In genomic region chr19:53427346-53427745, GRCm38 (mm10) we compare ENCODE assay signal across 18 mouse cellular contexts. TPM values are rescaled to one million over a fixed set of nuclear protein-coding genes. Genes with fewer than 3 reads are reported as not detected.
A peak's percentile ranks its signal among the peaks of the same experiment; 100 is the strongest.
DNase-seq lines count a peak whose midpoint lies in the region; ATAC-seq and TF ChIP-seq lines count a peak whose summit lies in the region.
"Had no signal": no experiment of that assay in that cellular context is flagged by ENCODE, and none has a peak within 500 bp of the region (broad histone marks: within the 10 kb centered on the region; RNA-seq: fewer than 3 reads in every experiment).

No protein-coding gene starts in this region.

- no peak for TF ChIP-seq CTCF in hindbrain, postnatal 0 days (IDR thresholded peaks at IDR 0.05; ENCODE audit: low read depth)
- TF ChIP-seq CTCF in lung, adult 2 months (IDR thresholded peaks at IDR 0.05; ENCODE audit: insufficient read depth, low read length): no peak
- no peak for TF ChIP-seq CTCF in stomach, postnatal 0 days (IDR thresholded peaks at IDR 0.05; ENCODE audit: low read depth)

- peaks cover 18% of the 10 kb centered on the region for H3K27me3 ChIP-seq in forebrain, embryonic 10.5 days (ENCODE audit: poor library complexity, severe bottlenecking)
- H3K27me3 ChIP-seq in forebrain, embryonic 16.5 days (replicated peaks; ENCODE audit: control insufficient read depth, insufficient read depth, low read length): no peaks in the 10 kb centered on the region
- no peaks in the 10 kb centered on the region for H3K27me3 ChIP-seq in hindbrain, postnatal 0 days (ENCODE audit: insufficient read depth, low read length)
- H3K27me3 ChIP-seq in hindbrain, embryonic 12.5 days: peaks cover 7% of the 10 kb centered on the region
- no peaks in the 10 kb centered on the region for H3K27me3 ChIP-seq in stomach, postnatal 0 days (ENCODE audit: control insufficient read depth, insufficient read depth, low read length)

- no peaks in the 10 kb centered on the region for H3K36me3 ChIP-seq in forebrain, embryonic 10.5 days (replicated peaks)
- no peaks in the 10 kb centered on the region for H3K36me3 ChIP-seq in forebrain, embryonic 16.5 days (ENCODE audit: control insufficient read depth, insufficient read depth)
- no peaks in the 10 kb centered on the region for H3K36me3 ChIP-seq in hindbrain, postnatal 0 days (ENCODE audit: insufficient read depth, low read length)
- H3K36me3 ChIP-seq in hindbrain, embryonic 12.5 days: no peaks in the 10 kb centered on the region
- H3K36me3 ChIP-seq in stomach, postnatal 0 days (ENCODE audit: control insufficient read depth, insufficient read depth, low read length): no peaks in the 10 kb centered on the region
- H3K36me3 ChIP-seq: embryonic facial prominence, embryonic 15.5 days; midbrain, embryonic 13.5 days had no signal

- H3K9ac ChIP-seq in forebrain, embryonic 16.5 days (replicated peaks; ENCODE audit: low read depth, low read length): no peak overlapping the region
- no peak overlapping the region for H3K9ac ChIP-seq in hindbrain, postnatal 0 days (replicated peaks; ENCODE audit: low read length)
- no peak overlapping the region for H3K9ac ChIP-seq in hindbrain, embryonic 12.5 days
- H3K9ac ChIP-seq in stomach, postnatal 0 days (ENCODE audit: low read length): no peak overlapping the region; the same call in 1 of the 2 replicates
- H3K9ac ChIP-seq: embryonic facial prominence, embryonic 15.5 days; liver, embryonic 14.5 days; midbrain, embryonic 13.5 days had no signal

- no peak for ATAC-seq in forebrain, embryonic 16.5 days
- ATAC-seq in hindbrain, postnatal 0 days: no peak
- no peak for ATAC-seq in hindbrain, embryonic 12.5 days (ENCODE audit: low FRiP score)
- ATAC-seq in stomach, postnatal 0 days (ENCODE audit: low FRiP score, low TSS enrichment): peak; percentile 16
- ATAC-seq: midbrain, embryonic 13.5 days had no signal

- H3K27ac ChIP-seq in forebrain, embryonic 10.5 days: peak overlapping the region; percentile 20; the same call in 1 of the 2 replicates
- H3K27ac ChIP-seq in forebrain, embryonic 16.5 days (ENCODE audit: low read length): no peak overlapping the region
- H3K27ac ChIP-seq in hindbrain, postnatal 0 days: peak overlapping the region; percentile 60; the same call in 1 of the 2 replicates
- no peak overlapping the region for H3K27ac ChIP-seq in hindbrain, embryonic 12.5 days
- H3K27ac ChIP-seq in stomach, postnatal 0 days (replicated peaks): peak overlapping the region; percentile 71
- H3K27ac ChIP-seq: embryonic facial prominence, embryonic 15.5 days; kidney, postnatal 0 days; liver, embryonic 14.5 days; midbrain, embryonic 13.5 days had no signal

- TF ChIP-seq POLR2A in lung, adult 2 months (IDR thresholded peaks at IDR 0.05; ENCODE audit: borderline replicate concordance, extremely low read depth, low read depth, low read length): no peak

- H3K9me3 ChIP-seq in forebrain, embryonic 10.5 days: no peaks in the 10 kb centered on the region
- H3K9me3 ChIP-seq in forebrain, embryonic 16.5 days (ENCODE audit: control insufficient read depth, low read length): no peaks in the 10 kb centered on the region
- H3K9me3 ChIP-seq in hindbrain, postnatal 0 days (ENCODE audit: low read length): no peaks in the 10 kb centered on the region
- H3K9me3 ChIP-seq in hindbrain, embryonic 12.5 days (replicated peaks): no peaks in the 10 kb centered on the region
- H3K9me3 ChIP-seq in stomach, postnatal 0 days (ENCODE audit: control insufficient read depth, low read length): no peaks in the 10 kb centered on the region
- H3K9me3 ChIP-seq: embryonic facial prominence, embryonic 15.5 days; midbrain, embryonic 13.5 days had no signal

- H3K4me1 ChIP-seq in forebrain, embryonic 10.5 days: peaks cover 53% of the 10 kb centered on the region
- peaks cover 20% of the 10 kb centered on the region for H3K4me1 ChIP-seq in forebrain, embryonic 16.5 days (replicated peaks; ENCODE audit: control insufficient read depth, insufficient read depth, low read length)
- peaks cover 9% of the 10 kb centered on the region for H3K4me1 ChIP-seq in hindbrain, postnatal 0 days (ENCODE audit: insufficient read depth, low read length)
- peaks cover 20% of the 10 kb centered on the region for H3K4me1 ChIP-seq in hindbrain, embryonic 12.5 days
- peaks cover 8% of the 10 kb centered on the region for H3K4me1 ChIP-seq in lung, adult 2 months (ENCODE audit: control insufficient read depth, insufficient read depth, low read length)
- H3K4me1 ChIP-seq in stomach, postnatal 0 days (replicated peaks; ENCODE audit: control insufficient read depth, insufficient read depth): peaks cover 7% of the 10 kb centered on the region

- WGBS in forebrain, embryonic 10.5 days: 72% methylated on average over 7 of the region's 7 CpGs
- 39% methylated on average over 7 of the region's 7 CpGs for WGBS in forebrain, embryonic 16.5 days
- 31% methylated on average over 7 of the region's 7 CpGs for WGBS in hindbrain, postnatal 0 days
- 66% methylated on average over 7 of the region's 7 CpGs for WGBS in hindbrain, embryonic 12.5 days
- WGBS in lung, adult 2 months: 29% methylated on average over 7 of the region's 7 CpGs
- WGBS in stomach, postnatal 0 days: 36% methylated on average over 7 of the region's 7 CpGs

- no peak for TF ChIP-seq EP300 in stomach, postnatal 0 days (optimal IDR thresholded peaks at IDR 0.05)

- no peak for DNase-seq in forebrain, embryonic 10.5 days (ENCODE audit: extremely low spot score, low spot score)
- peak; percentile 40 for DNase-seq in hindbrain, postnatal 0 days (ENCODE audit: low spot score)
- DNase-seq in lung, postnatal 10 days: peak; percentile 72
- no peak for DNase-seq in lung, adult 2 months
- peak; percentile 31 for DNase-seq in stomach, postnatal 0 days (ENCODE audit: low spot score)
- DNase-seq in ovary, postnatal 10 days (ENCODE audit: low spot score): no peak
- DNase-seq: cerebellum, adult 9-11 months had no signal

- H3K4me3 ChIP-seq in forebrain, embryonic 10.5 days: no peak overlapping the region
- H3K4me3 ChIP-seq in forebrain, embryonic 16.5 days (replicated peaks; ENCODE audit: low read length): no peak overlapping the region
- H3K4me3 ChIP-seq in hindbrain, postnatal 0 days (ENCODE audit: low read length): no peak overlapping the region
- H3K4me3 ChIP-seq in hindbrain, embryonic 12.5 days: no peak overlapping the region
- H3K4me3 ChIP-seq in lung, adult 2 months (replicated peaks; ENCODE audit: extremely low read depth, low read depth, low read length): no peak overlapping the region
- H3K4me3 ChIP-seq in stomach, postnatal 0 days (ENCODE audit: low read depth, low read length): no peak overlapping the region
- H3K4me3 ChIP-seq: embryonic facial prominence, embryonic 15.5 days; midbrain, embryonic 13.5 days had no signal

- H3K4me2 ChIP-seq in forebrain, embryonic 16.5 days (ENCODE audit: low read length): no peak overlapping the region
- H3K4me2 ChIP-seq in hindbrain, postnatal 0 days (ENCODE audit: low read depth, low read length): no peak overlapping the region
- no peak overlapping the region for H3K4me2 ChIP-seq in hindbrain, embryonic 12.5 days (replicated peaks)
- peak overlapping the region; percentile 3; the same call in 1 of the 2 replicates for H3K4me2 ChIP-seq in stomach, postnatal 0 days (replicated peaks; ENCODE audit: low read depth)
- H3K4me2 ChIP-seq: embryonic facial prominence, embryonic 15.5 days; midbrain, embryonic 13.5 days had no signal

RNA-seq across cellular contexts. Expression of gene Smndc1, which starts 37.0 kb away (rescaled TPM):
- 45.4 and 47.2 TPM in 2 replicates for polyA plus RNA-seq in forebrain, embryonic 10.5 days (2016; fragmentation: Nextera tagmentation; extraction: Ambion mirVana)
- 33.2 and 39.6 TPM in 2 replicates for polyA plus RNA-seq in forebrain, embryonic 16.5 days (2015; fragmentation: Nextera tagmentation; extraction: Ambion mirVana)
- total RNA-seq in hindbrain, postnatal 0 days (2014; rRNA removed): 9.7 and 14.7 TPM in 2 replicates
- polyA plus RNA-seq in hindbrain, postnatal 0 days (2015; fragmentation: Nextera tagmentation; extraction: Ambion mirVana): 34.4 and 35.3 TPM in 2 replicates
- polyA plus RNA-seq in hindbrain, embryonic 12.5 days (2016; fragmentation: Nextera tagmentation; extraction: Ambion mirVana): 40.9 and 41.4 TPM in 2 replicates
- polyA plus RNA-seq in lung, adult 2 months (2012; rRNA removed): 3.9 and 6.2 TPM in 2 replicates
- 26.1 and 26.6 TPM in 2 replicates for polyA plus RNA-seq in stomach, postnatal 0 days (2015; fragmentation: Nextera tagmentation; extraction: Ambion mirVana)

RNA-seq across cellular contexts. Expression of gene Gm10197, which starts 55.8 kb away (rescaled TPM):
- polyA plus RNA-seq in forebrain, embryonic 10.5 days (2016; fragmentation: Nextera tagmentation; extraction: Ambion mirVana): not detected in 2 replicates
- polyA plus RNA-seq in forebrain, embryonic 16.5 days (2015; fragmentation: Nextera tagmentation; extraction: Ambion mirVana): not detected in 2 replicates
- not detected in 2 replicates for total RNA-seq in hindbrain, postnatal 0 days (2014; rRNA removed)
- polyA plus RNA-seq in hindbrain, postnatal 0 days (2015; fragmentation: Nextera tagmentation; extraction: Ambion mirVana): not detected in 2 replicates
- not detected in 2 replicates for polyA plus RNA-seq in hindbrain, embryonic 12.5 days (2016; fragmentation: Nextera tagmentation; extraction: Ambion mirVana)
- not detected in 2 replicates for polyA plus RNA-seq in lung, adult 2 months (2012; rRNA removed)
- not detected in 2 replicates for polyA plus RNA-seq in stomach, postnatal 0 days (2015; fragmentation: Nextera tagmentation; extraction: Ambion mirVana)
- total RNA-seq: adrenal gland, postnatal 4 days; hematopoietic stem cell, adult 5-6 weeks; left cerebral cortex, postnatal 14 days; neutrophil, adult 5-6 weeks had no signal
- polyA plus RNA-seq: embryonic facial prominence, embryonic 15.5 days; kidney, postnatal 0 days; liver, embryonic 14.5 days; midbrain, embryonic 13.5 days; testis, adult 2 months had no signal

Comparison
In these comparisons a context has a peak if more than half of its experiments do, and no peak if none do; other contexts are left out.
1. DNase-seq: peak in hindbrain, postnatal 0 days (single experiment), lung, postnatal 10 days (single experiment) and stomach, postnatal 0 days (single experiment); none in forebrain, embryonic 10.5 days (single experiment), lung, adult 2 months (single experiment) and ovary, postnatal 10 days (single experiment).
2. H3K27ac ChIP-seq: peak in forebrain, embryonic 10.5 days (single experiment), hindbrain, postnatal 0 days (single experiment) and stomach, postnatal 0 days (single experiment); none in forebrain, embryonic 16.5 days (single experiment) and hindbrain, embryonic 12.5 days (single experiment).